Mouse (Mus musculus): ENCODE results near the gene Gm45521. TPM values are rescaled to one million over a fixed set of nuclear protein-coding genes. Genes with fewer than 3 reads are reported as not detected.
"Not testable (repeated sequence)": the region's sequence is repeated elsewhere in the genome, so short reads cannot be mapped to it uniquely, and the experiment has no call there.

Gene Gm45521
- polyA plus RNA-seq, 1 experiment from 2014 or later, result not detected

DNA sequence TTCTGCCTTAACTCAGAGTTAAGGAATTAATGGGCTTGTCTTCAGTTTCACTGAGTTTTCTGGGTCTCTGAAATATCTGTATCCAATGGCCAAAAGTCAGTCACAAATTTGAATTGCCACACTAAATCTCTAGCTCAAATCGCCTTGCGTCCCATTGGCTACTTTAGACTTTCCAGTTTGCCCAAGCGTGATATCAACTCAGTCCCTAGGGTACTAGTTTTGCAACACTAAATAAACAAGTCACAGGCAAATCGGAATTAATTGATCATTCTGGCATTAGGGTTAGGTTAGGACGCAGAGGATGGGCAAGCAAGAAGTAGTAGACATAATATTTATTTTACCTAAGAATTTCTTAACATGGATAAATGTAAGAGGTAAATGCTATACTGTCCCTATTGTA, 43.2 kb downstream of the Gm45521 start:
- Histone ChIP-seq H3K4me3 (replicated peaks; ENCODE audit: low read depth, low read length) (no peak overlapping the region), H3K9me3 (replicated peaks; ENCODE audit: low read length) (no peaks in the 10 kb centered on the region), H3K36me3 (ENCODE audit: insufficient read depth, low read length) (no peaks in the 10 kb centered on the region), H3K27me3 (ENCODE audit: insufficient read depth, low read length) (no peaks in the 10 kb centered on the region), H3K4me1 (replicated peaks; ENCODE audit: insufficient read depth, low read length) (peaks cover 10% of the 10 kb centered on the region; the same call in 1 of the 2 replicates), H3K27ac (no peak overlapping the region), H3K9ac (ENCODE audit: low read depth, low read length) (no peak overlapping the region), H3K4me2 (ENCODE audit: low read length) (no peak overlapping the region)
- 88% methylated on average over 5 of the region's 5 CpGs for WGBS
- ATAC-seq (replicated peaks; ENCODE audit: low FRiP score, low read depth), result no peak
- TF ChIP-seq CTCF (IDR thresholded peaks at IDR 0.05; ENCODE audit: low read depth), result no peak
- DNase-seq (ENCODE audit: low spot score), result no peak

DNA sequence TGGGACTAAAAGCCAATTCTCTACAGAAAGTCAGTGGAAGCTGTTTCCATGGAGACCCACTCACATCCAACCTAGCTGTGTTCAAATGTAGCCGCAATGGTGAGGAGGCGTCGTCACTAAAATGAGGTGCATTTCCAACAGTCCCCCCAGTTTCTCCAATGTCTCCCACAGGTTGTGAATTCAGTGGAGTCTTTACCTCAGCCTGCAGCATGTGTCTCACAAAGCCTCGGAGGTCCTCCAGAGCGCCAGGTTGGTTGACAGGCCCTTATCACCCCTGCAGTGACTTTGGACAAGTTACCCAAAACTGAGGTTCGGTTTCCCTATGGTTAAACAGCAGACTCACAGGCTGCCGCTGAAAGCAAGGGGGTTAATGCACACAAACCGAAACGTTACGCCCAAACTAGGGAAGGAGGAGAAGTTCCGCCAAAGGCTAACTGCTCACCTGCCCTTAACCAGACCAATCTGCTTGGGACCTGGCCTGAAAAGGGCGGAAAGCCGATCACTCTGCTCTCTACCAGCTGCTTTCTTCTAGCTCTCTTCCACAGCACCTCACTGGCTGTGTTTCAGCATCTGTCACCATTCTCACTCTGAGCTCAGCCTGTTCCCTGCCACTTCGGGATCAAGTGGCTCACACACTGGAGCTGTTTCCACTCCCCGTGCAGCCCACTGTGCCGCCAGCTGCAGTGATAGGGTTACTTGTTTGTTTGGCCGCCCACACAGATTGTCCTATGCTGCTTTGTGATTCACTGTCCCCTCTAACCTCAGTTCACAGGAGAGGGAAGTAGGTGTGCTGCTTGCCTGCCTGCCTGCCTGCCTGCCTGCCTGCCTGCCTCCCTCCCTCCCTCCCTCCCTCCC, 44.0 kb downstream of the Gm45521 start:
- Histone ChIP-seq H3K27ac (no peak overlapping the region), H3K9ac (ENCODE audit: low read depth, low read length) (no peak overlapping the region), H3K36me3 (ENCODE audit: insufficient read depth, low read length) (no peaks in the 10 kb centered on the region), H3K4me2 (ENCODE audit: low read length) (0 out of 2 replicates have a peak overlapping the region, but pooled peaks have one; percentile 0), H3K27me3 (ENCODE audit: insufficient read depth, low read length) (no peaks in the 10 kb centered on the region), H3K9me3 (replicated peaks; ENCODE audit: low read length) (no peaks in the 10 kb centered on the region), H3K4me1 (replicated peaks; ENCODE audit: insufficient read depth, low read length) (peaks cover 10% of the 10 kb centered on the region; the same call in 1 of the 2 replicates), H3K4me3 (replicated peaks; ENCODE audit: low read depth, low read length) (no peak overlapping the region)
- ATAC-seq (replicated peaks; ENCODE audit: low FRiP score, low read depth) (0 out of 2 replicates have a peak, but pooled peaks have one; percentile 23), DNase-seq (ENCODE audit: low spot score) (peak; percentile 71)
- WGBS, result 32% methylated on average over 17 of the region's 17 CpGs
- no peak for TF ChIP-seq CTCF (IDR thresholded peaks at IDR 0.05; ENCODE audit: low read depth)

DNA sequence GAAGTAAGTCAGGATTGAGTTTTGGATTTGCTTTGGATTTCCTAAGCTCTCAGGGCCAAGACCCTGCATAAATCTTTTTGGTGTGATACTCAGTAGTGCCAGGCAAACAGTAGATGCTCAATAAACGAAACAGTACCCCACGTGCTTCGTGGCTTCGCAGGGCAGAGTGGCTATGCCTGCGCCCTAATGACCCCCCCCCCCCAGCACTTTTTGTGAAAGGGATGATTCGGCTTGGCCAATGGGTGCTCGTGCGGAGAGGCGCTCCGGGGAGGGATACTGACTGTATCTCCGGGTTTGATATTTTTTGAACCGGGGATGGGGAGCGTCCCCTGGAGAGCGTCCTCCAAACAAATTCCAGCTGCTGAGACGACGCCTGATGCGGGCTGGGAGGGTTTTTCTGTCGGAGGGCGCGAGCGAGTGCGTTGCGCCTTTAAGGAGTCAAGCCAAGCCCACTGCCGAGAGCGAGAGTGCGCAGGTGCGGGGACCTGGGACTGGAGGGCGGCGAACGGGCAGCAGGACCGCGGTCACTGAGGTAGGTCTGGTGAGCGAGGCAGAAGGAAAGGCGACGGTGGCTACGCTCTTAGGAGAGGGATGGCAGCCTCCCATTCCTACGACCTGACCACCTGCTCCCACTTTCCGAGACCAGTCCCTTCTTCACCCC, 45.5 kb downstream of the Gm45521 start, which contains the start of gene Abhd6:
Gene Abhd6 (plus strand): TSS at position 471 of the 661 bp plus-strand sequence.
- under 1% methylated on average over 36 of the region's 38 CpGs for WGBS
- no peak for TF ChIP-seq CTCF (IDR thresholded peaks at IDR 0.05; ENCODE audit: low read depth)
- peak within 1 kb of the TSS; percentile 85 for H3K4me2 ChIP-seq (ENCODE audit: low read length)

DNA sequence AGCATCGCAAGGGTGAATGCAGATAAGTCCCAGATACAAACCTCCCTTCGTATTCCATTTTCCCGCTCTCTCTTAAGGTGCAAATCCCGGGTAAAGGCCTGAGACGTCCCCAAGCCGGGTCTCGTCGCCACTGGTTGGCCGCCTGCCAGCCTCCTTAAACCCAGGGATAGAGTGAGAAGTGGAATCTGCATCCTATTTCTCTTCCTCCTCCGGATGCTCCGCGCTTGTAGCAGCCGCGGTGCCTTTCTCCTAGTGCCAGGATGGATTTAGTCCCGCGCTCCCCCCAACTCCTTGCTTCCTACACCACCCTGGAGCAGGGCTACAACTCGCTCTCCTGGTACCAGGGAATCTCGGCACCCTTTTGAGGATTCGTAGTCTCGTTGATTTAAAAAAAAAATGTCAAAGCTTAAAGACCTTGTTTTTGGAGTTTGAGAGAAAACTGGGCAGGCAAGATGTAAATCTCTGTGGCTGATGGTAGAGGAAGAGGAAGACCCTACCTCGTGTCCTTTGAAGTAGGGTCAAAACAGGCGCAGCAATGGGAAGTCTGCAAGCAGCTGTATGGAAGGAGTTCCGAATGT, 46.1 kb downstream of the Gm45521 start:
- peak overlapping the region; percentile 85 for H3K4me2 ChIP-seq (ENCODE audit: low read length)
- DNase-seq (ENCODE audit: low spot score) (peak; percentile 61), ATAC-seq (replicated peaks; ENCODE audit: low FRiP score, low read depth) (peak; percentile 8; the same call in 1 of the 2 replicates)
- TF ChIP-seq CTCF (IDR thresholded peaks at IDR 0.05; ENCODE audit: low read depth), result no peak
- H3K4me3 ChIP-seq (replicated peaks; ENCODE audit: low read depth, low read length), result peak overlapping the region; percentile 48
- peak overlapping the region; percentile 57 for H3K9ac ChIP-seq (ENCODE audit: low read depth, low read length)
- H3K9me3 ChIP-seq (replicated peaks; ENCODE audit: low read length), result no peaks in the 10 kb centered on the region
- peaks cover 10% of the 10 kb centered on the region; the same call in 1 of the 2 replicates for H3K4me1 ChIP-seq (replicated peaks; ENCODE audit: insufficient read depth, low read length)
- H3K27ac ChIP-seq, result peak overlapping the region; percentile 47; the same call in 1 of the 2 replicates
- WGBS, result under 1% methylated on average over 23 of the region's 23 CpGs
- H3K27me3 ChIP-seq (ENCODE audit: insufficient read depth, low read length), result no peaks in the 10 kb centered on the region
- no peaks in the 10 kb centered on the region for H3K36me3 ChIP-seq (ENCODE audit: insufficient read depth, low read length)

More for the DNA sequence above, 45.5 kb downstream of the Gm45521 start, which contains the start of gene Abhd6:
- peak within 1 kb of the TSS; percentile 47; the same call in 1 of the 2 replicates for H3K27ac ChIP-seq
- no peaks in the 10 kb centered on the region for H3K27me3 ChIP-seq (ENCODE audit: insufficient read depth, low read length)
- H3K9me3 ChIP-seq (replicated peaks; ENCODE audit: low read length), result no peaks in the 10 kb centered on the region
- peak within 1 kb of the TSS; percentile 48 for H3K4me3 ChIP-seq (replicated peaks; ENCODE audit: low read depth, low read length)
- peak within 1 kb of the TSS; percentile 57 for H3K9ac ChIP-seq (ENCODE audit: low read depth, low read length)
- no peaks in the 10 kb centered on the region for H3K36me3 ChIP-seq (ENCODE audit: insufficient read depth, low read length)
- ATAC-seq (replicated peaks; ENCODE audit: low FRiP score, low read depth) (peak; percentile 84), DNase-seq (ENCODE audit: low spot score) (peak; percentile 88)
- peaks cover 10% of the 10 kb centered on the region; the same call in 1 of the 2 replicates for H3K4me1 ChIP-seq (replicated peaks; ENCODE audit: insufficient read depth, low read length)

DNA sequence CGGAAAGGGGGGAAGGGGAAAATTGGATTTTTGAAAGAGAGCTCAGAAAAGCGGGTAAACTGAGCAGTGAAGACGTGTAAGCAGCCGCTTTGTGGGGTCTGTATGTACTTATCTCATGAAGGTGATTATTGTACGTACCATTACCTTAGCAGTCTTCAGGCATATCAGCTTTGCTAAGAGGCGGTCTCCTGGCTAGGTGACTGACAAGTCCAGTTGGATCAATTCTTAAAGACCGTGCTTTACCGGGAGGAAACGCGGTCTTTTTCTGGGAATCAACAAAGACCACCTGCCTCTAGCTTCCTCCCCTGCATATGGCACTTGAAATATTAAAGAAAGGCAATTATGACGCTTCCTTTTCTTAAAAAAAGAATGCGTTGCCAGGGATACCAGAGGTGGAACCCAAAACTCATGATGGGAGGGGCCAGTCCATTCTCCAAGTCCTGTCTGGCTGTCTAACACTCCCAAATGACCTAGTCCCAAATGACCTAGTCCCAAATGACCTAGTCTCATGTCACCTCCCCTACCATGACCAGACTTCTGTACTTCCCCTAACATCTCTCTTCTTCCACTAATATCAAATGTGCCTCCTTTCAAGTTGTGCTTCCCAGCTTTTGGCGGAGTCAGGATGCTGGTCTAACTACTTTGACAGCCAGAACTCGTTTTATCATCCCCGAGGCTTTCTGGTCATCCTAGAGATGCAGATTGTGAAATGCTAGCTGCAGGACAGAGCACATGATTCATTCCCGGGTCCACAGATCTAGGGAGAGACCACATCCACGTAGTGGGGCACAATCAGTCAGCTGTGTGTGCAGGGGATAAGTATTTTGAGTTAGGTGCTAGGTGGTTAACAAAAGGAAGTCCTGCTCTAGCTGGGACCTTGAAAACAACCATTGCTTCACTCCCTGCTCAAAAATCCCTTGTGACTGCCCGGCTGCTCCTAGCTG, 46.9 kb downstream of the Gm45521 start:
- Histone ChIP-seq H3K4me3 (replicated peaks; ENCODE audit: low read depth, low read length) (peak overlapping the region; percentile 48), H3K4me2 (ENCODE audit: low read length) (peak overlapping the region; percentile 85), H3K27me3 (ENCODE audit: insufficient read depth, low read length) (no peaks in the 10 kb centered on the region), H3K4me1 (replicated peaks; ENCODE audit: insufficient read depth, low read length) (peaks cover 10% of the 10 kb centered on the region; the same call in 1 of the 2 replicates), H3K9me3 (replicated peaks; ENCODE audit: low read length) (no peaks in the 10 kb centered on the region), H3K36me3 (ENCODE audit: insufficient read depth, low read length) (no peaks in the 10 kb centered on the region), H3K9ac (ENCODE audit: low read depth, low read length) (peak overlapping the region; percentile 57; the same call in 1 of the 2 replicates), H3K27ac (no peak overlapping the region)
- 43% methylated on average over 18 of the region's 18 CpGs for WGBS
- DNase-seq (ENCODE audit: low spot score) (no peak), ATAC-seq (replicated peaks; ENCODE audit: low FRiP score, low read depth) (no peak)
- no peak for TF ChIP-seq CTCF (IDR thresholded peaks at IDR 0.05; ENCODE audit: low read depth)

DNA sequence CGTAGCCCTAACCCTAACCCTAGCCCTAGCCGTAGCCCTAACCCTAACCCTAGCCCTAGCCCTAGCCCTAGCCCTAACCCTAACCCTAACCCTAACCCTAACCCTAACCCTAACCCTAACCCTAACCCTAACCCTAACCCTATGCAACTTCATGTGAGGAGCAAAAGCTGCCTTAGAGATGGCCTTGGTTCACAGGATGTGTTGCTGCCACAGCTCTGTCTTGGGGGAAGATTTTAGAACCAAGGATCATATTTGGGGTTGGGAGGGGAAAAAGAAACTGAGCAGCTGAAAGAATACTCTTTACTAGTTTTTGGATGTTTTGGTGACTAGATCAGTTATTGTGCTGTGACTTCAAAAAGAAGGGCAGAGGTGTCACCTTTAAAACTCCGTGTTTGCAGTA, 49.0 kb downstream of the Gm45521 start:
- H3K4me2 ChIP-seq (ENCODE audit: low read length); DNase-seq (ENCODE audit: low spot score); H3K4me3 ChIP-seq (replicated peaks; ENCODE audit: low read depth, low read length); H3K9me3 ChIP-seq (replicated peaks; ENCODE audit: low read length); H3K27me3 ChIP-seq (ENCODE audit: insufficient read depth, low read length); H3K4me1 ChIP-seq (replicated peaks; ENCODE audit: insufficient read depth, low read length); H3K36me3 ChIP-seq (ENCODE audit: insufficient read depth, low read length); H3K9ac ChIP-seq (ENCODE audit: low read depth, low read length); H3K27ac ChIP-seq; ATAC-seq (replicated peaks; ENCODE audit: low FRiP score, low read depth): not testable (repeated sequence)
- 60% methylated on average over 3 of the region's 3 CpGs for WGBS
